Mouse (Mus musculus) T-helper 2 cell (primary cell): ENCODE results near the gene St6galnac3.

Experiments used
- in situ Hi-C: fragments of 300-600 bp; cut with MboI, MseI; formaldehyde crosslinking; loops from one replicate; pipeline ENCODE4 v1.15.1; 2025; ENCODE audit warnings: high pct_unique_total_duplicates

St6galnac3 gene

GRCm38 (mm10) chr3:153525151-153525768 is 199.7 kb downstream of the St6galnac3 start:
- in situ Hi-C loops = no loop called here

DNA sequence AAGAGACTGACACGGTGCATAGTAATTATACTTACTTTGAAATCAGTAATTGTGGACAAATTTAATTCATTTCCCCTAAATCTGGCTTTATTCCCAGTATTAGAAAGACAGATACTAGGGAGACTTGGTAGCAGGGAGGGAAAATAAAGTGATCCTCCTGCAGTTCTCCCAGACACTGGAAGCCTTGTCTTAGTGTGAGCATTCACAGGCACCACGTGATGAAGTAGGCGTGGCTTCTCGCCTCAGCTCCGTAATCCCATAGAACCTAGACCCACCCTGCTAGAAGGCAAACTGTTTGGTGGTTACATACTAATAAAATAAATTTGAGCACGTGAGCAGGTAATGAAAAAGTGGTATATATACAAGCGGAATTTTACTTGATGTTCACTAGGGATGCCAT is 208.1 kb downstream of the St6galnac3 start:
- in situ Hi-C loops = no loop called here

- in situ Hi-C loops = no loop called here
Observed at GRCm38 (mm10) chr3:153513501-153514060, 211.4 kb downstream of the St6galnac3 start.

DNA sequence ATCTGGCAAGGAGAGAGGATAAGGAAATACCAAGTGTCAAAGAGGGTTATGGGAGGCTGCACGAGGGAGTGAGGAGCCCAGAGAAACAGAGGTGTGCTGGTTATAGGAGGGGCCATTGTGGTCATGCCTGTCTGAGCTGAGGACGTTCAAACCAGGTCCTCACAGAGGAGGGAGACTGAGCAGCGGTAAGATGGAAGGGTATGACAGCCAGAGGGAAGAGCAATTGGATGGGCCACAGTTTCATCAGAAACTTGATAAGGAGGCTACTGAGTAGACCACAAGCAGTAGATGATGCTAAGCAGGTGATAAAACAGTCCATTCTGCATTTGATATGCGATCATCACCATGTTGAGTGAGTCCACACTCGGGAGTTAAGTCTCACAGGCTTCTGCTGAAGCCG is 212.4 kb downstream of the St6galnac3 start:
- in situ Hi-C loops = no loop called here

GRCm38 (mm10) chr3:153511151-153511580 is 213.8 kb downstream of the St6galnac3 start:
- in situ Hi-C loops = no loop called here

DNA sequence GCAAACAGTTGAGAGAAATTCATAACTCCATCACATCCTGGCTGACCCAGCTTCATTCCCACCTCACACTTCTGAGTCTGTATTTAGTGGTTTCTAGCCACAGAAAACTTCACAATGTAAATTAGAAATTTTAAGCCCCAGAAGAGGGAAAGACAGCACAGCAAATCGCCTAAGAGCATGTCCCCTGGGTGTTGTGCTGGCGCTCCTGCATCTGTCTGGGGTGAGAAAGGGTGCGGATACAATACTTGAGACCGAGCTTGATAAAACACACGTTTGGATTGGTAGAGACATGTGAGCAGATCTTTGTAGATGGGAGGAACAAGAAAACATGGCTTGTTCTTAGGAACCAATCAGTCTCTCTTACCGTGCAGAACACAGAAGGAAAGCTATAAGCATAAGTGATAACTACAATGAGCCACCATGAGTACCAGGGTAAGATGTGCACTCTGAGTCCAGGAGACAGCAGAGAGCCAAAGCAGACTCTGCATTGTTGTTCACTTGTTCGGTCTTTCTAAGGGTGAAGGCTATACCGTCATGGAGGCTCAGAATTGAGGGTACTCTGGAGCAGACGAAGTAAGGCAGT is 214.8 kb downstream of the St6galnac3 start:
- in situ Hi-C loops = no loop called here

GRCm38 (mm10) chr3:153509643-153510042 is 215.3 kb downstream of the St6galnac3 start:
- in situ Hi-C loops = loop anchor here (10.0 kb wide), 1 partner anchor 725 kb away; no protein-coding TSS in a partner anchor

GRCm38 (mm10) chr3:153509029-153509428 is 215.9 kb downstream of the St6galnac3 start:
- in situ Hi-C loops = loop anchor here (10.0 kb wide), 1 partner anchor 724 kb away; no protein-coding TSS in a partner anchor

DNA sequence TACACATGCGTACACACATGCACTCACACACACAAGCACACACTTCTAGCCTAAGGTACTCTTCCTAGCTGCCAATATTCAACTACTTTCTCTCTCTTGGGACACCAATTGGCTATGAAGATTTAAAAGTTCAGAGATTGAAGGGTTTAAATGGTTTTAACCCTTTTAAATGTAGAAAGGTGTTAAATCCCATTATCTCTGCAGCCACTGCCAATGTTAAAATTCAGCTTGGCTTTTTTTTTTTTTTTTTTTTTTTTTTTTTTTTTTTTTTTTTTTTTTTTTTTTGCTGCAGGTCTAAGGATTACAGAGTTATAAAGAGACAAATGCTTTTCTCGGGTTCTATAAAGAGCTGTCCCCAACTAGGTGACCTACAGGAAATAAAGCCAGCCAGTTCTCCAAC is 216.4 kb downstream of the St6galnac3 start:
- in situ Hi-C loops = loop anchor here (10.0 kb wide), 1 partner anchor 724 kb away; no protein-coding TSS in a partner anchor

DNA sequence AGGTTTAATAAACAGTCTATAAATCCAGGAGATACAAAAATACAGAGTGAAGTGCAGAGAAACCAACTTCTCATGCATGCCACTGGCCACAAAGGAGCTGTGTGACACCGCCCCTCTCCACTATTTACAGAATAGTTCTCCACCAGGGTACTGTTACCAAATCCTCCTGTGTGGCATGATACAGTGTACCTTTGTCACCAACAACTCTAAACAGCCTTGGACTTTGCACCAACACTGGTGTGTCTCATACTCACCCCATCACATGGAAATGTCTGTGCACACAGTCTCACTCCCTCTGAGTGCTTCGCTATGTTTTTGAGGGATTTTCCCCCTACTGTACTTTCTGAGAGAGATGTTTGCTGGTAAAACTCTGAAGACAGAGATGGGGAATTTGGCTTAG is 217.4 kb downstream of the St6galnac3 start:
- in situ Hi-C loops = loop anchor here (10.0 kb wide), 1 partner anchor 723 kb away; no protein-coding TSS in a partner anchor

DNA sequence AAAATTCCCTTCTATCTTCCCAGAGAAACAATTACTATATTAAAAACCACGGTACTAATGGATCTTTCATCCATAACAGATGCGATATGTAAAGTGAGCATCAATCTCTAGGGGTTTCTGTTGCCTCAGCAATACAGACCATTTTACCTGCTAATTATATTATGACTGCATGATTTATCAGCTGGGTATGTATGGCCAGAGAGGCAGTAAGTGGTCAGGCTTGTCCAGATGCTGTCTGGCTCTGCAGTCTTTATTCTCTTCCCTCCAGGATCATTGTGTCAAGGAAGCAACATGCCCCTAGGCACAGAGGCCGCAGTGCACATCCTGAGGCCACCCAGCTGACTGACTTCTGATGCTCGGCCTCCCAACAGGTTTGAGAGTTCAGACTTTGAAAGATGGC is 222.5 kb downstream of the St6galnac3 start:
- in situ Hi-C loops = loop anchor here (10.0 kb wide), 1 partner anchor 718 kb away; no protein-coding TSS in a partner anchor

DNA sequence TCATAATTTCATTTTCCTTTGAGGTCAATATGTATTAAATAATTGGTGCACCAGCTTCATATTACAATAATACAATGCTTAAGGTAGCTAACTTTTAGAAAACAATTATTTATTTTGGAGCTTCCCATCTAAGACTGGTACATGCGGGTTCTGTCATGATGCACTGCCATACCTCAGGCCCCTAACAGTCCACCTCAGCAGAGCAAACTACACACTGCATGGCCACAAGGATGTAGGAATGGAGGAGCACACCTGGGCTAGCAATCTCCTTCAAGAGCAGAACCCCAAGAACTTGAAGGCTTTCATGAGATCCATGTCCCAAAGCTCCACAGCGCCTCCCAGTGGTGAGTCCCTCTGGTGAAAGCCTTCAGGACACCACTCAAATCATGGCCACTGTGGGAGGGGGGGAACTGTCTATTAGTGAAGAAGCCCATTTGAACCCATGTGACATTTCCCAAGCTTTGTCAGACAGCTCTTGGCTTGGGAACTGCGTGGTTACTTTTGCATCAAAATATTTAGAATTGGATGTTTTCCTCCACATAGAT is 223.6 kb downstream of the St6galnac3 start:
- in situ Hi-C loops = loop anchor here (10.0 kb wide), 1 partner anchor 717 kb away; no protein-coding TSS in a partner anchor

DNA sequence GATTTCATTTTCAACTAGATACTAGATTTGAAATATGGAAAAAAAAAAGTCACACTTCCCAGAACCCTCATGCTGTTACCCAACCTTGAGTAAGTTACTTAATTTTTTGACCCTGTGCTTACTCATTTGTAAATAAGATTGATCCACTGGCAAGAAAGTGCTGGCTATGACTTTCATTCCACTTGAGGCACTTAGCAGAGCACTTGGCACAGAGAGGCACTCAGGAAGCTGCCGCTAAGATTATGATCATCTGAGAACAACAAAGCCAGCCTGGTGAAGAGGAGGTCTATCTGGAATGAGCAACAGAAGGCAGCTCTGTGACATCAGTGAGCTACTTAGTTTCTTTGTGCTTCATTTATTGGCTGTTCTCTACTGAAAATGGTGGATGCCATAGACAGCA is 232.0 kb downstream of the St6galnac3 start:
- in situ Hi-C loops = no loop called here

DNA sequence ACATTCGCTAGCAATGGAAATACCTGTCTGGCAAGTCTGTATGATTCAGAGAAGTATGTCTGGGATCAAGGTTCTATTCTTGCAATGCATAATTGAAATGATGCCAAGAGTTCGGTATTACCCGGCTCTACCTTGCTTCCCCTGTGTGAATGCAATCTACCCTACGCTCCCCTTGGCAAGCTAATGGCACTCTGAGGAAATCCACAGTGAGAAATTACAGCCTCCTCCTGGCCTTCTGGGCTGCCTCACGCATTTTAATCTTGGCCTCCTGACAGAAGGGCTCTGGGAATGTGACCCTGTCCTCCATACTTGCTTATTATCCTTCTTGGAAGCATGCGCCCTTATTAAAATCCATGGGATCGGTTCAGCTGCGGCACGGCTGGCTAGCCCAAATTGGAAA is 235.3 kb downstream of the St6galnac3 start:
- in situ Hi-C loops = no loop called here

- in situ Hi-C loops = no loop called here
Observed at GRCm38 (mm10) chr3:153488931-153489330, 236.0 kb downstream of the St6galnac3 start.

- in situ Hi-C loops = no loop called here
Observed at GRCm38 (mm10) chr3:153485176-153485575, 239.8 kb downstream of the St6galnac3 start.

GRCm38 (mm10) chr3:153484701-153485100 is 240.3 kb downstream of the St6galnac3 start:
- in situ Hi-C loops = no loop called here

- in situ Hi-C loops = no loop called here
Observed at GRCm38 (mm10) chr3:153483691-153484090, 241.3 kb downstream of the St6galnac3 start.

DNA sequence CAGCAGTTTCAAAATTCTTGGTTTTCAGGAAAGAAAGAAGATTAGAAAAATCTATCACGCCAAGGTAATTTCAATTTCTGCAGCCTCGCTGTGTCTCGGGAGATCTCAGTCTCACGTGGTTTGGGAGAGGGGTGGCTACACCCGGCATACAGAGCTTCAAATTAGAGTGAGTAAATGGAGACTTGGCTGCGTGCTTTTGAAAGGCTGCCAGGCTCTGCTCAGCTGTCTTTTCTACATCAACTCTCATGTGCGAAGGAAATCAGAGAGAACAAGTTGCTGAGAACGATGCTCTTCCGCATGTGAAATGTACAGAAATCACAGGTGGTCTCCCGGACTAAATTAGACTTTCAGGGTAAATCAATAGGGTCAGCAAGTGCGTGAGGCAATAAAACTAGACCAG is 242.9 kb downstream of the St6galnac3 start:
- in situ Hi-C loops = no loop called here

GRCm38 (mm10) chr3:153481012-153481411 is 244.0 kb downstream of the St6galnac3 start:
- in situ Hi-C loops = no loop called here

DNA sequence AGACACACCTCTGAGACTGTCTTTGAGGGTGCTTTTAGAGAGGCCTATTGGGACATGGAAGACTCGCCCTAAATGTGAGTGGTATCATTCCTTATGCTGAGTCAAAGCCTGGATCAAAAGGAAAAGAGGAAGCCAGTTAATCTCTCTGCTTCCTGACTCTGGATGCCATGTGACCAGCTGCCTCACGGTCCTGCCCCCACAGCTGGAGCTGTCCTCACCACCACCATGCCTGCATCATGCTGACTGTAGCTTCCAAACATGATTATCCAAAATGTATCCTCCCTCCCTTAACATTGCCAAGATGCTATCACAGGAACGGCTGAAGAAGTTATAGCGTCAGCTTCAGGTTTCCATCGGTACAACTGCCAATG is 244.4 kb downstream of the St6galnac3 start:
- in situ Hi-C loops = no loop called here

DNA sequence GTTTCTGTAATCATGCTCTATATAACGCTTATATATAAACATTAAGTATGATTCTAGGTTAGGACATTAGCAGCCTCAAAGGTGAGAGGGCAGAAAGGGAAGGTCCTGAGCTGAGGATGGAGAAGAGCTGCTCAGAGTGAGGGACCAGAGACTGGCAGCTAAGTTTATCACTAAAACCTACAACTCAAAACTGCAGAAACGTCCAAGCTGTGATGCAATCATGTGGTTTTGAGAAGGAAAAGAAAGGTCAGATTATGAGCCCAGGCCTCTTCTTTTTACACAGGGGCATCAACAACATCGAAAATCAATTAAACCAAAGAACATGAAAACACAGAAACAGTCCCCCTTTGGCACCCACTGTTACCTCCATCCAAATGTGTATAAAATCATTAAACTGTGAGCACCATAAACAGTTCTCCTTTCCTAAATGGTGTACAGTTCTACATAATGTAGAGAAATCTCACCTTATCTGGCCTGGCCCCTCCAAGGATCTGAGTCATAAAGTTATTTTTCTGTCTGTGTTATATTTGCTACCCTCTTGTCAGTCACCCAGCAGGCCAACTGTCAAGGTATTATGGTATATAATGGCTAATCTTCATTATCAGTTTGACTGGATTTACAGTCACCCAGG is 244.9 kb downstream of the St6galnac3 start:
- in situ Hi-C loops = no loop called here
